Mouse (Mus musculus): ENCODE measurements at regions not wholly inside any gene's neighbourhood (a gene's known extent, or its start where the extent isn't known, plus 50 kb on each side); places are given as distances from the start of the nearest gene placed in this dataset.

DNA sequence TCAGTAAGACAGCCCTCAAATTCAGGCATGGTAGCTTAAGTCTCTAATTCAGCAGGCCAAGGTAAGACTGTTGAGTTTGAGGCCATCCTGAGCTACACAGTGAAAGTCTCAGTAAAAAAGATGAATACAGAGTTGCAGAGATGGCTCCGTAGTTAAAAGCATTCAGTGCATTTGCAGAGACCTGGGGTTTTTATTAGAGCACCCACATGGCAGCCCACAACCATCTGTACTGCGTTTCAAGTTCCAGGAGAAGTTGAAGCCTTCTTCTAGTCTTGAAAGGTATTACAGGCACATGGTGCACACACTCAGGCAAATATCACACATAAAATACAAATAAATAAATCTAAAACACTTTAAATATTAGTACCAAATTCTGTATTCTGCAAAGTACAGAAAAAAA is 109.6 kb upstream of the Vstm2b start:
- in situ Hi-C loops (cut with MboI; ENCODE audit: low sequenced_read_pairs in 2 of 2, unreplicated experiment in 2 of 2) = no loop called here
- Histone ChIP-seq H3K4me3 (ENCODE audit: insufficient read depth in 1 of 2, low read depth in 1 of 2, low read length in 2 of 2, poor library complexity in 1 of 2, severe bottlenecking in 1 of 2) (no peak overlapping the region), H3K36me3 (ENCODE audit: control insufficient read depth, insufficient read depth, low read length, poor library complexity, severe bottlenecking) (no peaks in the 10 kb centered on the region)

GRCm38 (mm10) chr7:40794458-40795207 is 103.5 kb upstream of the Vstm2b start:
- Histone ChIP-seq H3K36me3 (ENCODE audit: control insufficient read depth, insufficient read depth, low read length, poor library complexity, severe bottlenecking) (no peaks in the 10 kb centered on the region), H3K27ac (ENCODE audit: insufficient read depth, low read depth, low read length, poor library complexity, severe bottlenecking) (no peak overlapping the region), H3K9ac (ENCODE audit: insufficient read depth, low read depth, low read length, poor library complexity, severe bottlenecking) (no peak overlapping the region), H3K4me3 (ENCODE audit: insufficient read depth in 1 of 2, low read depth in 1 of 2, low read length in 2 of 2, poor library complexity in 1 of 2, severe bottlenecking in 1 of 2) (no peak overlapping the region), H3K9me3 (ENCODE audit: control insufficient read depth, insufficient read depth, low read depth, low read length) (no peaks in the 10 kb centered on the region), H3K4me1 (ENCODE audit: control insufficient read depth in 2 of 2, insufficient read depth in 2 of 2, low read length in 2 of 2, poor library complexity in 1 of 2) (no peaks in the 10 kb centered on the region)
- in situ Hi-C loops (cut with MboI; ENCODE audit: low sequenced_read_pairs in 2 of 2, unreplicated experiment in 2 of 2) = no loop called here
- no peak for TF ChIP-seq CHD2 (IDR thresholded peaks at IDR 0.05; ENCODE audit: low read depth, low read length)
- no peak for TF ChIP-seq ZC3H11A (IDR thresholded peaks at IDR 0.05; ENCODE audit: borderline replicate concordance, low read depth, low read length)
- TF ChIP-seq HCFC1 (IDR thresholded peaks at IDR 0.05; ENCODE audit: borderline replicate concordance, insufficient read depth, low read length) = no peak
- no peak for TF ChIP-seq ZNF384 (IDR thresholded peaks at IDR 0.05; ENCODE audit: low read depth, low read length)
- no peak for TF ChIP-seq MAFK (IDR thresholded peaks at IDR 0.05; ENCODE audit: insufficient read depth, low read depth, low read length)
- no peak for DNase-seq (ENCODE audit: low read depth, low spot score)

More for the DNA sequence above, 109.6 kb upstream of the Vstm2b start:
- Histone ChIP-seq H3K4me1 (ENCODE audit: control insufficient read depth in 2 of 2, insufficient read depth in 2 of 2, low read length in 2 of 2, poor library complexity in 1 of 2) (no peaks in the 10 kb centered on the region; a peak in 1 of 4 replicates), H3K27ac (ENCODE audit: insufficient read depth, low read depth, low read length, poor library complexity, severe bottlenecking) (no peak overlapping the region), H3K9me3 (ENCODE audit: control insufficient read depth, insufficient read depth, low read depth, low read length) (no peaks in the 10 kb centered on the region), H3K9ac (ENCODE audit: insufficient read depth, low read depth, low read length, poor library complexity, severe bottlenecking) (no peak overlapping the region)
- no peak for TF ChIP-seq MAFK (IDR thresholded peaks at IDR 0.05; ENCODE audit: insufficient read depth, low read depth, low read length)
- no peak for TF ChIP-seq ZC3H11A (IDR thresholded peaks at IDR 0.05; ENCODE audit: borderline replicate concordance, low read depth, low read length)
- TF ChIP-seq CHD2 (IDR thresholded peaks at IDR 0.05; ENCODE audit: low read depth, low read length) = no peak
- no peak for TF ChIP-seq HCFC1 (IDR thresholded peaks at IDR 0.05; ENCODE audit: borderline replicate concordance, insufficient read depth, low read length)
- TF ChIP-seq ZNF384 (IDR thresholded peaks at IDR 0.05; ENCODE audit: low read depth, low read length) = no peak
- DNase-seq (ENCODE audit: low read depth, low spot score) = no peak

DNA sequence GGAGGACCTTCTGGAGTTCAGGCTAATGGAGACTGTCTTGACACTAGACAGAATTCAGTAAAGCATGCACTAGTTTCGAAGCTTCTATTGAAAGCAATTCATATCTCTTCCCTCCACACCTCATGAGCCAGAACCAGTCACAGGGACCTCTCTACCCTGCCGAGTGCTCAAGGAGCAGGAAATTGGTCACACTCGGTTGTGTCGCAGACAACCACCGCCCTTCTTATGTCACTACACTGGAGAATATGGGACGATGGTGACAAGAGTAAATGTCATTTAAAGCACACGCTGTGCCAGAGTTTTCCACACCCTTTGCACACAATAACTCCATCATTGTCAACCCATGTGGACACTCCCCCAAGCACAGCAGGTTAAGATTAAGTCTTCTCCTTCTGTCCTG is 98.3 kb upstream of the Vstm2b start:
- no peak for DNase-seq (ENCODE audit: low read depth, low spot score)
- Histone ChIP-seq H3K36me3 (ENCODE audit: control insufficient read depth, insufficient read depth, low read length, poor library complexity, severe bottlenecking) (no peaks in the 10 kb centered on the region), H3K27ac (ENCODE audit: insufficient read depth, low read depth, low read length, poor library complexity, severe bottlenecking) (no peak overlapping the region), H3K9me3 (ENCODE audit: control insufficient read depth, insufficient read depth, low read depth, low read length) (no peaks in the 10 kb centered on the region; the same call in 1 of the 2 replicates), H3K4me3 (ENCODE audit: insufficient read depth in 1 of 2, low read depth in 1 of 2, low read length in 2 of 2, poor library complexity in 1 of 2, severe bottlenecking in 1 of 2) (no peak overlapping the region), H3K9ac (ENCODE audit: insufficient read depth, low read depth, low read length, poor library complexity, severe bottlenecking) (no peak overlapping the region), H3K4me1 (ENCODE audit: control insufficient read depth in 2 of 2, insufficient read depth in 2 of 2, low read length in 2 of 2, poor library complexity in 1 of 2) (no peaks in the 10 kb centered on the region)
- in situ Hi-C loops (cut with MboI; ENCODE audit: low sequenced_read_pairs in 2 of 2, unreplicated experiment in 2 of 2) = loop anchor here in 1 of 2 experiments (10.0 kb wide), 1 partner anchor 55 kb away; no protein-coding TSS in a partner anchor
- TF ChIP-seq MAFK (IDR thresholded peaks at IDR 0.05; ENCODE audit: insufficient read depth, low read depth, low read length) = no peak
- no peak for TF ChIP-seq ZNF384 (IDR thresholded peaks at IDR 0.05; ENCODE audit: low read depth, low read length)
- TF ChIP-seq HCFC1 (IDR thresholded peaks at IDR 0.05; ENCODE audit: borderline replicate concordance, insufficient read depth, low read length) = no peak
- TF ChIP-seq CHD2 (IDR thresholded peaks at IDR 0.05; ENCODE audit: low read depth, low read length) = no peak
- no peak for TF ChIP-seq ZC3H11A (IDR thresholded peaks at IDR 0.05; ENCODE audit: borderline replicate concordance, low read depth, low read length)

GRCm38 (mm10) chr7:40801291-40801690 is 96.8 kb upstream of the Vstm2b start:
- in situ Hi-C loops (cut with MboI; ENCODE audit: low sequenced_read_pairs in 2 of 2, unreplicated experiment in 2 of 2) = loop anchor here in 1 of 2 experiments (10.0 kb wide), 1 partner anchor 56 kb away; no protein-coding TSS in a partner anchor
- no peaks in the 10 kb centered on the region; the same call in 1 of the 2 replicates for H3K9me3 ChIP-seq (ENCODE audit: control insufficient read depth, insufficient read depth, low read depth, low read length)
- no peak for TF ChIP-seq MAFK (IDR thresholded peaks at IDR 0.05; ENCODE audit: insufficient read depth, low read depth, low read length)
- no peak for TF ChIP-seq CHD2 (IDR thresholded peaks at IDR 0.05; ENCODE audit: low read depth, low read length)
- no peak for TF ChIP-seq HCFC1 (IDR thresholded peaks at IDR 0.05; ENCODE audit: borderline replicate concordance, insufficient read depth, low read length)
- TF ChIP-seq ZNF384 (IDR thresholded peaks at IDR 0.05; ENCODE audit: low read depth, low read length) = no peak
- TF ChIP-seq ZC3H11A (IDR thresholded peaks at IDR 0.05; ENCODE audit: borderline replicate concordance, low read depth, low read length) = no peak
- no peak overlapping the region for H3K9ac ChIP-seq (ENCODE audit: insufficient read depth, low read depth, low read length, poor library complexity, severe bottlenecking)
- no peak overlapping the region for H3K4me3 ChIP-seq (ENCODE audit: insufficient read depth in 1 of 2, low read depth in 1 of 2, low read length in 2 of 2, poor library complexity in 1 of 2, severe bottlenecking in 1 of 2)
- H3K27ac ChIP-seq (ENCODE audit: insufficient read depth, low read depth, low read length, poor library complexity, severe bottlenecking) = no peak overlapping the region
- no peaks in the 10 kb centered on the region for H3K4me1 ChIP-seq (ENCODE audit: control insufficient read depth in 2 of 2, insufficient read depth in 2 of 2, low read length in 2 of 2, poor library complexity in 1 of 2)
- no peaks in the 10 kb centered on the region for H3K36me3 ChIP-seq (ENCODE audit: control insufficient read depth, insufficient read depth, low read length, poor library complexity, severe bottlenecking)
- no peak for DNase-seq (ENCODE audit: low read depth, low spot score)
